Mouse (Mus musculus) bone marrow macrophage, adult 2 months (primary cell): ENCODE data around the gene Dlgap1.

Source experiments
- CTCF ChIP-seq: IDR thresholded peaks from 2 replicates; pipeline ENCODE4 v1.5.1; 2012; ENCODE audit warnings: low read depth, mild to moderate bottlenecking, low read length, moderate library complexity
- POLR2A ChIP-seq: IDR thresholded peaks from 2 replicates; pipeline ENCODE4 v1.6.1; 2012; ENCODE audit warnings: mild to moderate bottlenecking, low read depth, low read length, borderline replicate concordance

GRCm38 (mm10) chr17:70612171-70612570, 643.3 kb downstream of the Dlgap1 start:
- TF ChIP-seq CTCF = no peak
- TF ChIP-seq POLR2A = no peak
